Mouse (Mus musculus): ENCODE data around the gene Krt17. TPM values are rescaled to one million over a fixed set of nuclear protein-coding genes. Genes with fewer than 3 reads are reported as not detected.
"Not testable (repeated sequence)": the region's sequence is repeated elsewhere in the genome, so short reads cannot be mapped to it uniquely, and the experiment has no call there.

Gene Krt17
- polyA plus RNA-seq, 1 experiment from 2014 or later = 152 TPM

DNA sequence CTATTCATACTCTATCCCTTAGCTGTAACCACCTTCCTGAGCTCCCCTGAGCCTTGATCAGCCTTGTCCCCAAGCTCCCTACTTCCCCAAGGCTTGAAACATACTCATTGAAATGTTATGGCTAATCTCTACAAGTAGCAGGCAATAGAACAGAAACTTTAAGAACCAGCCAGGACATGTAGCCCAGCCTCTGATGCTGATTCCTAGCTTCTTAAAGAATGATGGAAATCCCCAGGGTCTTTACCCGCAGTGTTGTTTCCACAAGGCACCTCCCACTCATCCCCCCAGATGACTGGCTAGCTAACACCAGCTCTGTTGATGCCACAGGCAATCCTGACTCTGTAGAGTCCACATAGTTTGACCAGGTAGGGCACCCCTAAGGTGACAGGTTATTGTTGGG is 2.9 kb downstream of the Krt17 start:
- DNase-seq (ENCODE audit: low spot score) = no peak
- 73% methylated on average over 1 of the region's 1 CpGs for WGBS
- no peaks in the 10 kb centered on the region for H3K36me3 ChIP-seq (ENCODE audit: control insufficient read depth, insufficient read depth, low read length)
- H3K9me3 ChIP-seq (ENCODE audit: control insufficient read depth, low read length) = no peaks in the 10 kb centered on the region
- no peaks in the 10 kb centered on the region for H3K4me1 ChIP-seq (ENCODE audit: control insufficient read depth, insufficient read depth, low read length)
- no peak overlapping the region for H3K27ac ChIP-seq (replicated peaks; ENCODE audit: low read depth, low read length)
- no peak for ATAC-seq (ENCODE audit: low read depth)
- no peak overlapping the region for H3K9ac ChIP-seq (ENCODE audit: low read depth, low read length)
- no peak overlapping the region for H3K4me3 ChIP-seq (ENCODE audit: low read depth, low read length)
- no peak overlapping the region for H3K4me2 ChIP-seq (ENCODE audit: low read depth, low read length)
- H3K27me3 ChIP-seq (replicated peaks; ENCODE audit: control insufficient read depth, insufficient read depth, low read length) = no peaks in the 10 kb centered on the region

DNA sequence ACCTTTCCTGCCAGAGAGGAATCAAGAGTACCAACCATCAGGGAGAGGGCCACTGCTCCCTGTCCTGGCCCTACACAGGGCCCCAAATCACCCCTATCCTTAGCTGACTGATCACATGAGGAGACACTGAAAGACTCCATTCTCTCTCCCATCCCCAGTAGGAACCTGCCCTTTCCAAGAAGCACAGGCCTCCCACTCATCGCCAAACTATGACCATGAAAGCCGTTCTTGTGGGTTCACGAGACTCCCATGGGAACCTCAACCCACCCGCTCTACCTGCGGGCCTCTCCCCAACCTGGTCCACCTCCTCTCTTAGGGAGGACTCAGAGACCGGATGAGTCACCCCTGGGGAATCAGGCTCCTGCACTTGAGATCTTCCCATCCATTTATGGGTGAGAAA is 5.3 kb downstream of the Krt17 start:
- DNase-seq (ENCODE audit: low spot score) (no peak), ATAC-seq (ENCODE audit: low read depth) (no peak)
- no peak overlapping the region for H3K4me2 ChIP-seq (ENCODE audit: low read depth, low read length)
- H3K27ac ChIP-seq (replicated peaks; ENCODE audit: low read depth, low read length) = no peak overlapping the region
- WGBS = 89% methylated on average over 6 of the region's 6 CpGs
- no peaks in the 10 kb centered on the region for H3K27me3 ChIP-seq (replicated peaks; ENCODE audit: control insufficient read depth, insufficient read depth, low read length)
- no peaks in the 10 kb centered on the region for H3K9me3 ChIP-seq (ENCODE audit: control insufficient read depth, low read length)
- no peaks in the 10 kb centered on the region for H3K36me3 ChIP-seq (ENCODE audit: control insufficient read depth, insufficient read depth, low read length)
- H3K4me1 ChIP-seq (ENCODE audit: control insufficient read depth, insufficient read depth, low read length) = no peaks in the 10 kb centered on the region
- H3K9ac ChIP-seq (ENCODE audit: low read depth, low read length) = no peak overlapping the region
- no peak overlapping the region for H3K4me3 ChIP-seq (ENCODE audit: low read depth, low read length)

GRCm38 (mm10) chr11:100254360-100255090 is 6.3 kb downstream of the Krt17 start:
- H3K9ac ChIP-seq (ENCODE audit: low read depth, low read length) = no peak overlapping the region
- H3K4me3 ChIP-seq (ENCODE audit: low read depth, low read length) = no peak overlapping the region
- no peak overlapping the region for H3K27ac ChIP-seq (replicated peaks; ENCODE audit: low read depth, low read length)
- DNase-seq (ENCODE audit: low spot score) (no peak), ATAC-seq (ENCODE audit: low read depth) (no peak)
- H3K4me1 ChIP-seq (ENCODE audit: control insufficient read depth, insufficient read depth, low read length) = no peaks in the 10 kb centered on the region
- H3K36me3 ChIP-seq (ENCODE audit: control insufficient read depth, insufficient read depth, low read length) = no peaks in the 10 kb centered on the region
- H3K9me3 ChIP-seq (ENCODE audit: control insufficient read depth, low read length) = no peaks in the 10 kb centered on the region
- 69% methylated on average over 5 of the region's 5 CpGs for WGBS
- H3K27me3 ChIP-seq (replicated peaks; ENCODE audit: control insufficient read depth, insufficient read depth, low read length) = no peaks in the 10 kb centered on the region
- no peak overlapping the region for H3K4me2 ChIP-seq (ENCODE audit: low read depth, low read length)

DNA sequence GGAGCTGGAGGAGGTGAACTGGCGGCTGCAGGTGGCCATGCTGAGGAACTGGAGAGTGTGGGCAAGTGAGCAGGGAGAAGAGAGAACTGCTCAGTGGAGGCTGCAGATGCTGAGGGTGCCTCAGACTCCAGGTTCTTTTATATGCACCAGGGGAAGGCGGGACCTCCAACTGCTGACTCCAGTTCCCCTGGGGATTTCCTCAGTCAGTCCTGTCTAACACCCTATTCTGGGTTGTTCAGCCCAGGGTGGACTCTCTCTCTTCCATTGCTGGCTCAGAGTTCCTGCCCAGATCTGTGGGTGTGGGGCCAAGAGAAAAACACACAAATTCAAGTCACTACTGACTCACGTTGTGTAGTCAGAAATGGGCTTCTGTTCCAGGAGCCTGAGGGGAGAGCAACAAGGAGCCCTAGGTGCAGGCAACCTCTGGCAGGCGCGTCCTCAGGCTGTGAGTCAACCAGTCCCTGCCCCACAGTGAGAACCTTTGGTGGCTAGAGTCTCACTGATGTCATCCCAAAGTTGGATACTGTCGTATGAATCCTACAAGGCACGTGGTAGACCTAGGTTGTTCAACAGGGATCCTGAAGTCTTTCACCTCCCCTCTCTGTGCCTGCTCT is 11.9 kb downstream of the Krt17 start, which contains the start of gene Krt16:
Gene Krt16 (minus strand): TSS at position 51 of the 614 bp plus-strand sequence.
- Histone ChIP-seq H3K9me3 (ENCODE audit: control insufficient read depth, low read length) (no peaks in the 10 kb centered on the region), H3K36me3 (ENCODE audit: control insufficient read depth, insufficient read depth, low read length) (no peaks in the 10 kb centered on the region), H3K27ac (replicated peaks; ENCODE audit: low read depth, low read length) (no peak within 1 kb of the TSS), H3K4me2 (ENCODE audit: low read depth, low read length) (no peak within 1 kb of the TSS), H3K4me3 (ENCODE audit: low read depth, low read length) (no peak within 1 kb of the TSS), H3K4me1 (ENCODE audit: control insufficient read depth, insufficient read depth, low read length) (no peaks in the 10 kb centered on the region), H3K9ac (ENCODE audit: low read depth, low read length) (no peak within 1 kb of the TSS), H3K27me3 (replicated peaks; ENCODE audit: control insufficient read depth, insufficient read depth, low read length) (no peaks in the 10 kb centered on the region)
- DNase-seq (ENCODE audit: low spot score) (no peak), ATAC-seq (ENCODE audit: low read depth) (no peak)
- 82% methylated on average over 7 of the region's 7 CpGs for WGBS

DNA sequence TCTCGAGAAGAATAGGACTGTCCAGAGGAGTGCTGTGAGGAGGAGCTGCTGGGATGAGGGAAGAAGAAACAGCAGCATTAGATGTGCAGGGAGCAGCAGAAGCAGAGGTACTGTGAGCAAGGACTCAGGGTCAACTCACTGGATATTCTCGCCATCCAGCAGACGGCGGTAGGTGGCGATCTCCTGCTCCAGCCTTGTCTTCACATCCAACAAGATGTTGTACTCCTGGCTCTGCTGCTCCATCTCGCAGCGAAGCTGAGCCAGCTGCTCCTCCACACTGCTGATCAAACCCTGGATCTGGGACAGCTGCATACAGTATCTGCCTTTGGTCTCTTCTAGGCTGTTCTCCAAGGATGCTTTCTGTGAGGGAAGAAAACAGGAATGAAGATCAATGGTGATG is 14.4 kb downstream of the Krt17 start:
- not testable (repeated sequence) for H3K9me3 ChIP-seq (ENCODE audit: control insufficient read depth, low read length); DNase-seq (ENCODE audit: low spot score); H3K27ac ChIP-seq (replicated peaks; ENCODE audit: low read depth, low read length); H3K4me2 ChIP-seq (ENCODE audit: low read depth, low read length); H3K4me1 ChIP-seq (ENCODE audit: control insufficient read depth, insufficient read depth, low read length); H3K4me3 ChIP-seq (ENCODE audit: low read depth, low read length); H3K9ac ChIP-seq (ENCODE audit: low read depth, low read length); H3K27me3 ChIP-seq (replicated peaks; ENCODE audit: control insufficient read depth, insufficient read depth, low read length); ATAC-seq (ENCODE audit: low read depth); H3K36me3 ChIP-seq (ENCODE audit: control insufficient read depth, insufficient read depth, low read length)
- 74% methylated on average over 7 of the region's 7 CpGs for WGBS

GRCm38 (mm10) chr11:100240272-100240671 is 20.6 kb downstream of the Krt17 start:
- WGBS = 93% methylated on average over 4 of the region's 4 CpGs
- not testable (repeated sequence) for H3K36me3 ChIP-seq (ENCODE audit: control insufficient read depth, insufficient read depth, low read length); H3K9ac ChIP-seq (ENCODE audit: low read depth, low read length)

DNA sequence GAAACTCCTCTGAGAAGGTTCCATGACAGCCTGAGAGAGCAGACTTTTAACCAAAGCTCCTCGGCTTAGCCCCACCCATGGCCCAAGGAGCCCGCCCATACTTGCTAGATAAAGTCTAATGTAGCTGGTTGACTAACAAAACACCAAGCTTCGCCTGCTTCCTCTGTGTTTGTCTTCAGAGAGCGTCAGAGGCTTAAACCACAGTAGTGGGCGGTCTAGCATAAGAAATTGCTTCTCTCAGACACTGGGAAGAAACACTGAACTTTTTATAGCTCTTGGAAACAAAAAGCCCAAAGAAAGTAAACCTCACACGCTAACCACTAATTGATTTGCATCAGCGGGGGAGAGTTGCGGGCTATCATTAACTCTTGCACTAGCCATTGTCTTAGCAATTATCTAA is 39.1 kb downstream of the Krt17 start:
- Histone ChIP-seq H3K27ac (replicated peaks; ENCODE audit: low read depth, low read length) (no peak overlapping the region), H3K36me3 (ENCODE audit: control insufficient read depth, insufficient read depth, low read length) (no peaks in the 10 kb centered on the region), H3K4me2 (ENCODE audit: low read depth, low read length) (no peak overlapping the region), H3K9ac (ENCODE audit: low read depth, low read length) (no peak overlapping the region), H3K4me1 (ENCODE audit: control insufficient read depth, insufficient read depth, low read length) (no peaks in the 10 kb centered on the region), H3K27me3 (replicated peaks; ENCODE audit: control insufficient read depth, insufficient read depth, low read length) (no peaks in the 10 kb centered on the region), H3K9me3 (ENCODE audit: control insufficient read depth, low read length) (peaks cover 11% of the 10 kb centered on the region), H3K4me3 (ENCODE audit: low read depth, low read length) (no peak overlapping the region)
- WGBS = 69% methylated on average over 8 of the region's 8 CpGs
- DNase-seq (ENCODE audit: low spot score) (peak; percentile 9), ATAC-seq (ENCODE audit: low read depth) (no peak)

More at GRCm38 (mm10) chr11:100240272-100240671, 20.6 kb downstream of the Krt17 start:
- DNase-seq (ENCODE audit: low spot score); H3K4me2 ChIP-seq (ENCODE audit: low read depth, low read length); ATAC-seq (ENCODE audit: low read depth); H3K27ac ChIP-seq (replicated peaks; ENCODE audit: low read depth, low read length); H3K27me3 ChIP-seq (replicated peaks; ENCODE audit: control insufficient read depth, insufficient read depth, low read length); H3K9me3 ChIP-seq (ENCODE audit: control insufficient read depth, low read length); H3K4me3 ChIP-seq (ENCODE audit: low read depth, low read length); H3K4me1 ChIP-seq (ENCODE audit: control insufficient read depth, insufficient read depth, low read length): not testable (repeated sequence)

- no peaks in the 10 kb centered on the region for H3K4me1 ChIP-seq (ENCODE audit: control insufficient read depth, insufficient read depth, low read length)
- 86% methylated on average over 4 of the region's 4 CpGs for WGBS
- H3K9me3 ChIP-seq (ENCODE audit: control insufficient read depth, low read length) = no peaks in the 10 kb centered on the region
- no peak for ATAC-seq (ENCODE audit: low read depth)
- no peaks in the 10 kb centered on the region for H3K27me3 ChIP-seq (replicated peaks; ENCODE audit: control insufficient read depth, insufficient read depth, low read length)
- H3K27ac ChIP-seq (replicated peaks; ENCODE audit: low read depth, low read length) = no peak overlapping the region
- H3K4me2 ChIP-seq (ENCODE audit: low read depth, low read length) = no peak overlapping the region
- no peak overlapping the region for H3K4me3 ChIP-seq (ENCODE audit: low read depth, low read length)
- no peaks in the 10 kb centered on the region for H3K36me3 ChIP-seq (ENCODE audit: control insufficient read depth, insufficient read depth, low read length)
- no peak overlapping the region for H3K9ac ChIP-seq (ENCODE audit: low read depth, low read length)
- DNase-seq (ENCODE audit: low spot score) = no peak
Measured at GRCm38 (mm10) chr11:100219304-100219703, 41.5 kb downstream of the Krt17 start.

- H3K4me1 ChIP-seq (ENCODE audit: control insufficient read depth, insufficient read depth, low read length) = no peaks in the 10 kb centered on the region
- ATAC-seq (ENCODE audit: low read depth) (peak; percentile 68), DNase-seq (ENCODE audit: low spot score) (peak; percentile 65)
- H3K4me3 ChIP-seq (ENCODE audit: low read depth, low read length) = no peak overlapping the region
- H3K27me3 ChIP-seq (replicated peaks; ENCODE audit: control insufficient read depth, insufficient read depth, low read length) = no peaks in the 10 kb centered on the region
- no peak overlapping the region for H3K9ac ChIP-seq (ENCODE audit: low read depth, low read length)
- WGBS = 37% methylated on average over 6 of the region's 6 CpGs
- peak overlapping the region; percentile 59 for H3K27ac ChIP-seq (replicated peaks; ENCODE audit: low read depth, low read length)
- H3K9me3 ChIP-seq (ENCODE audit: control insufficient read depth, low read length) = no peaks in the 10 kb centered on the region
- no peaks in the 10 kb centered on the region for H3K36me3 ChIP-seq (ENCODE audit: control insufficient read depth, insufficient read depth, low read length)
- H3K4me2 ChIP-seq (ENCODE audit: low read depth, low read length) = no peak overlapping the region
Measured at GRCm38 (mm10) chr11:100208542-100208941, 52.3 kb downstream of the Krt17 start.

Data from embryonic facial prominence, embryonic 14.5 days (tissue).